Mouse (Mus musculus): ENCODE data around the gene Kcnh8. TPM values are rescaled to one million over a fixed set of nuclear protein-coding genes. Genes with fewer than 3 reads are reported as not detected.

The Kcnh8 gene
- total RNA-seq (2021), result under 1 TPM; 0.32 to 0.53 TPM

- DNase-seq, result peak in 1 of 2 experiments; percentile 4
Observed at GRCm38 (mm10) chr17:52602093-52602780, at the start of gene Kcnh8. Gene Kcnh8 (plus strand): TSS chr17:52602709.

GRCm38 (mm10) chr17:52559961-52560720 lies 42.4 kb upstream of the Kcnh8 start:
- DNase-seq, result peak; percentile 8 to 52

- no peak for DNase-seq
Observed at GRCm38 (mm10) chr17:52565467-52566155, 36.9 kb upstream of the Kcnh8 start.

- DNase-seq, result no peak
Observed at GRCm38 (mm10) chr17:52569584-52570270, 32.8 kb upstream of the Kcnh8 start.

GRCm38 (mm10) chr17:52572229-52572628 lies 30.3 kb upstream of the Kcnh8 start:
- DNase-seq, result no peak

- no peak for DNase-seq
Observed at GRCm38 (mm10) chr17:52591503-52592194, 10.9 kb upstream of the Kcnh8 start.

GRCm38 (mm10) chr17:52599141-52599540 lies 3.4 kb upstream of the Kcnh8 start:
- DNase-seq, result no peak

GRCm38 (mm10) chr17:52600882-52601371 lies 1.6 kb upstream of the Kcnh8 start:
- DNase-seq, result peak; percentile 60 to 73

GRCm38 (mm10) chr17:52602781-52603170 lies 267 bp downstream of the Kcnh8 start:
- no peak for DNase-seq

- no peak for DNase-seq
Observed at GRCm38 (mm10) chr17:52603411-52603810, 902 bp downstream of the Kcnh8 start.

GRCm38 (mm10) chr17:52611382-52611781 lies 8.9 kb downstream of the Kcnh8 start:
- DNase-seq, result no peak

- DNase-seq, result no peak
Observed at GRCm38 (mm10) chr17:52649186-52649585, 46.7 kb downstream of the Kcnh8 start.

GRCm38 (mm10) chr17:52691988-52692387 lies 89.5 kb downstream of the Kcnh8 start:
- no peak for DNase-seq

GRCm38 (mm10) chr17:52701944-52702343 lies 99.4 kb downstream of the Kcnh8 start:
- no peak for DNase-seq

GRCm38 (mm10) chr17:52712319-52712718 lies 109.8 kb downstream of the Kcnh8 start:
- DNase-seq, result no peak

- DNase-seq, result no peak
Observed at GRCm38 (mm10) chr17:52722214-52722613, 119.7 kb downstream of the Kcnh8 start.

GRCm38 (mm10) chr17:52728806-52729205 lies 126.3 kb downstream of the Kcnh8 start:
- no peak for DNase-seq

GRCm38 (mm10) chr17:52738436-52738835 lies 135.9 kb downstream of the Kcnh8 start:
- DNase-seq, result no peak

- DNase-seq, result no peak
Observed at GRCm38 (mm10) chr17:52788151-52788550, 185.6 kb downstream of the Kcnh8 start.

- DNase-seq, result no peak
Observed at GRCm38 (mm10) chr17:52804463-52804862, 202.0 kb downstream of the Kcnh8 start.

- no peak for DNase-seq
Observed at GRCm38 (mm10) chr17:52810773-52811172, 208.3 kb downstream of the Kcnh8 start.

- DNase-seq, result no peak
Observed at GRCm38 (mm10) chr17:52819007-52819406, 216.5 kb downstream of the Kcnh8 start.
